Mouse (Mus musculus) lung, adult 2 months (tissue): ENCODE measurements around the gene Homez. TPM values are rescaled to one million over a fixed set of nuclear protein-coding genes. Genes with fewer than 3 reads are reported as not detected.

Experiments
- DNase-seq: peaks from one replicate; pipeline ENCODE4 v3.0.0; 2022
- H3K4me1 ChIP-seq: fragments of 200-500 bp; 2 replicates; pipeline ENCODE4 v1.6.1; 2011; ENCODE audit warnings: low read length; ENCODE audit not compliant: control insufficient read depth, insufficient read depth
- H3K4me3 ChIP-seq: fragments of 200-500 bp; replicated peaks from 2 replicates; pipeline ENCODE3; 2011; ENCODE audit warnings: low read depth, mild to moderate bottlenecking, control low read depth, low read length; ENCODE audit errors: extremely low read depth
- CTCF ChIP-seq: fragments of 200-500 bp; IDR thresholded peaks from 2 replicates; pipeline ENCODE4 v1.5.1; 2011; ENCODE audit warnings: mild to moderate bottlenecking, low read length, control low read depth; ENCODE audit not compliant: insufficient read depth
- POLR2A ChIP-seq: fragments of 200-500 bp; IDR thresholded peaks from 2 replicates; pipeline ENCODE4 v1.6.1; 2011; ENCODE audit warnings: low read depth, mild to moderate bottlenecking, control low read depth, low read length, borderline replicate concordance; ENCODE audit errors: extremely low read depth
- WGBS: fragments of 180-500 bp; shearing (Covaris S2); methylation state at CpG from one replicate; pipeline ENCODE4 v1.1.7; 2018; 5-methylcytosine and 5-hydroxymethylcytosine counted together
- polyA plus RNA-seq: library from polyadenylated mRNA; depleted of rRNA; stranded (reverse); fragments of >200 nt; gene quantifications from 2 replicates; pipeline ENCODE4 v1.2.3, GENCODE M21; 2012; rRNA removed

Homez gene
- polyA plus RNA-seq, 1 experiment: 5.3 TPM

- Histone ChIP-seq H3K4me3 (no peak overlapping the region), H3K4me1 (no peaks in the 10 kb centered on the region)
- TF ChIP-seq CTCF (no peak), POLR2A (no peak)
- 81% methylated on average over 4 of the region's 4 CpGs for WGBS
- no peak for DNase-seq
These were observed 64.6 kb downstream of the Homez start for GRCm38 (mm10) chr14:54806124-54806523.

Other genes starting within 250 kb of the Homez start
- gene Psmb11, start 249.5 kb downstream of the Homez start, polyA plus RNA-seq: not detected in 2 replicates
- gene Gm17606, start 230.0 kb downstream of the Homez start, polyA plus RNA-seq: not detected in 2 replicates
- gene Cdh24, start 229.6 kb downstream of the Homez start, polyA plus RNA-seq: 2.8 and 2.9 TPM in 2 replicates
- gene 1700123O20Rik, start 184.7 kb downstream of the Homez start, polyA plus RNA-seq: 49.8 and 50.5 TPM in 2 replicates
- 100 and 121 TPM in 2 replicates for gene Acin1, start 184.0 kb downstream of the Homez start, polyA plus RNA-seq
- gene Gm29776, start 172.1 kb downstream of the Homez start, polyA plus RNA-seq: 0.43 and 0.56 TPM in 2 replicates
- 0.57 and 1.1 TPM in 2 replicates for gene Cebpe, start 158.8 kb downstream of the Homez start, polyA plus RNA-seq
- gene Slc7a8, start 89.0 kb downstream of the Homez start, polyA plus RNA-seq: 2.9 and 4.0 TPM in 2 replicates
- gene Rnf212b, start 56.8 kb downstream of the Homez start, polyA plus RNA-seq: not detected in 2 replicates
- 17.8 and 24.4 TPM in 2 replicates for gene Ppp1r3e, start 6.6 kb upstream of the Homez start, polyA plus RNA-seq
- gene Bcl2l2, start 12.4 kb upstream of the Homez start, polyA plus RNA-seq: 69.3 and 70.1 TPM in 2 replicates
- 6.8 TPM in 1 of 2 replicates, not detected in the other for gene Gm20521, start 12.5 kb upstream of the Homez start, polyA plus RNA-seq
- gene Pabpn1, start 21.5 kb upstream of the Homez start, polyA plus RNA-seq: 77.5 and 112 TPM in 2 replicates
- gene Slc22a17, start 42.2 kb upstream of the Homez start, polyA plus RNA-seq: 61.8 and 63.8 TPM in 2 replicates
- gene Efs, start 55.2 kb upstream of the Homez start, polyA plus RNA-seq: 11.8 and 16.3 TPM in 2 replicates
- not detected in 2 replicates for gene Il25, start 61.7 kb upstream of the Homez start, polyA plus RNA-seq
- 0.69 and 2.2 TPM in 2 replicates for gene Cmtm5, start 65.3 kb upstream of the Homez start, polyA plus RNA-seq
- 82.5 and 128 TPM in 2 replicates for gene Myh6, start 96.0 kb upstream of the Homez start, polyA plus RNA-seq
- not detected in 2 replicates for gene Gm17428, start 106.0 kb upstream of the Homez start, polyA plus RNA-seq
- 8.0 and 13.3 TPM in 2 replicates for gene Myh7, start 123.7 kb upstream of the Homez start, polyA plus RNA-seq
- 12.7 and 17.0 TPM in 2 replicates for gene Ngdn, start 144.5 kb upstream of the Homez start, polyA plus RNA-seq
- gene Zfhx2, start 221.4 kb upstream of the Homez start, polyA plus RNA-seq: 1.7 and 2.3 TPM in 2 replicates
- gene Thtpa, start 223.8 kb upstream of the Homez start, polyA plus RNA-seq: 5.2 and 9.2 TPM in 2 replicates
- gene Ap1g2, start 235.6 kb upstream of the Homez start, polyA plus RNA-seq: 23.8 and 30.8 TPM in 2 replicates
- gene Jph4, start 246.0 kb upstream of the Homez start, polyA plus RNA-seq: 0.32 and 0.43 TPM in 2 replicates